Mouse (Mus musculus) heart, embryonic 16.5 days (tissue): ENCODE measurements around the gene Zfp277. TPM values are rescaled to one million over a fixed set of nuclear protein-coding genes. Genes with fewer than 3 reads are reported as not detected.

Experiments used
- ATAC-seq: fragments of 200-750 bp; cut with Nextera tagmentation; replicated peaks from 2 replicates; pipeline ENCODE4 v1.8.0; 2017; ENCODE audit warnings: moderate number of reproducible peaks; ENCODE audit not compliant: insufficient read depth, low FRiP score; ENCODE audit errors: extremely low read depth
- H3K27ac ChIP-seq: fragments of 300-500 bp; sonication (generic); 2 replicates; pipeline ENCODE4 v1.5.1; 2014; ENCODE audit warnings: mild to moderate bottlenecking, low read length, control low read depth, moderate library complexity
- H3K27me3 ChIP-seq: fragments of 300-500 bp; sonication (generic); 2 replicates; pipeline ENCODE4 v1.6.1; 2014; ENCODE audit warnings: low read length, mixed read lengths; ENCODE audit not compliant: control insufficient read depth, insufficient read depth
- H3K36me3 ChIP-seq: fragments of 300-500 bp; sonication (generic); 2 replicates; pipeline ENCODE4 v1.6.1; 2014; ENCODE audit not compliant: control insufficient read depth, insufficient read depth
- H3K4me1 ChIP-seq: fragments of 300-500 bp; sonication (generic); 2 replicates; pipeline ENCODE4 v1.6.1; 2014; ENCODE audit warnings: low read length, mixed read lengths; ENCODE audit not compliant: control insufficient read depth, insufficient read depth
- H3K4me2 ChIP-seq: fragments of 300-500 bp; sonication (generic); 2 replicates; pipeline ENCODE4 v1.6.1; 2014; ENCODE audit warnings: low read depth, mild to moderate bottlenecking, control low read depth, low read length
- H3K4me3 ChIP-seq: fragments of 300-500 bp; sonication (generic); 2 replicates; pipeline ENCODE4 v1.5.1; 2014; ENCODE audit warnings: mild to moderate bottlenecking, control low read depth, low read length
- H3K9ac ChIP-seq: fragments of 300-500 bp; sonication (generic); 2 replicates; pipeline ENCODE4 v1.6.1; 2014; ENCODE audit warnings: low read length, control low read depth
- H3K9me3 ChIP-seq: fragments of 300-500 bp; sonication (generic); replicated peaks from 2 replicates; pipeline ENCODE4 v1.6.1; 2016; ENCODE audit warnings: low read length; ENCODE audit not compliant: control insufficient read depth
- WGBS: fragments of 180-500 bp; shearing (Covaris S2); extraction: QIAGEN DNeasy Blood & Tissue Kit; methylation state at CpG from one replicate; pipeline ENCODE4 v1.1.7; 2014; 5-methylcytosine and 5-hydroxymethylcytosine counted together
- polyA plus RNA-seq: library from polyadenylated mRNA; unstranded; fragments of >200 nt; fragmentation: Nextera tagmentation; extraction: Ambion mirVana; gene quantifications from 2 replicates; pipeline ENCODE4 v1.2.1, GENCODE M21; 2015

The Zfp277 gene
- polyA plus RNA-seq = 28.0 and 28.4 TPM in 2 replicates

DNA sequence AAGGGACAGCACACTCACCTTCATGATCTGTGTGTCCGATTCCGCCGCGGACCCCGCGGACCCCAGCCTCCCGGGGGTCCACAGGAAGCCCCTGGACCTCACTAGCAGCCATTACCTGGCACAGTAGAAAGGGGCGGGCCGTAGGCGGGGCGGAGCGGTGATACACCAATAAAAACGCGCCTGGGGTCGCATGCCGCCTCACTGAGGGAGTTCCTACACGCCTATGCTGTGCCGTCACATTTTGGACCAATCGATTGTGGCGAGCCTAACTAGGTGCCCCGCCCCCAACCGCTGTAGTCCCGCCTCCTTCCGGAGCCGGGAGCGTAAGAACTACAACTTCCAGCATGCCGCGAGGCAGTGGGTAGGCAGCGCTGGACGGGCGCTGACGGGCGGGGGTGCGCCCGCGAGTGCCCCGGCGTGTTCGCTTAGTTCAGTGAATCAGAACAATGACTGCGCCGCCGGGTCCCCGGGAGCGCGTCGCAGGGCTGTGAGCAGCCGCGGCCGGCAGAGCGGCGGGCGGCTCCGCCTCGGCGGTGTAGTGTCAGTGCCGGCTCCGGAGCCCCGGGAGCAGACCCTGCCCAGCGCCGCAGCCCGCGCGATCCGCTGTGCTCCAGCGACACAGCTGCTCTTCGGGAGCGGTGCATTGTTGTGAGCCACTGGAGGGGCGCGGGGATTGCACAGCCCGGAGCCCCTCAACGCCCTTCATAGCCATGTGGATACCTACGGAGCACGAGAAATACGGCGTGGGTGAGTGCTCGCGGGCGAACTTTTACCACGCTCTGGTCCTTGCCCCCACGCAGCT lies at the start of gene Zfp277, which contains the start of gene Dock4:
TSS of gene Zfp277 (minus strand) at position 255 of the 802 bp plus-strand sequence.
TSS of gene Dock4 (plus strand) at position 305 of the 802 bp plus-strand sequence.
- peak within 1 kb of the TSS; percentile 97 for H3K4me2 ChIP-seq
- H3K27me3 ChIP-seq = no peaks in the 10 kb centered on the region
- H3K9me3 ChIP-seq = no peaks in the 10 kb centered on the region
- H3K36me3 ChIP-seq = no peaks in the 10 kb centered on the region
- H3K4me3 ChIP-seq = peak within 1 kb of the TSS; percentile 82
- H3K4me1 ChIP-seq = peaks cover 18% of the 10 kb centered on the region
- WGBS = under 1% methylated on average over 80 of the region's 80 CpGs
- peak within 1 kb of the TSS; percentile 90 for H3K9ac ChIP-seq
- H3K27ac ChIP-seq = peak within 1 kb of the TSS; percentile 82
- ATAC-seq = peak; percentile 98

DNA sequence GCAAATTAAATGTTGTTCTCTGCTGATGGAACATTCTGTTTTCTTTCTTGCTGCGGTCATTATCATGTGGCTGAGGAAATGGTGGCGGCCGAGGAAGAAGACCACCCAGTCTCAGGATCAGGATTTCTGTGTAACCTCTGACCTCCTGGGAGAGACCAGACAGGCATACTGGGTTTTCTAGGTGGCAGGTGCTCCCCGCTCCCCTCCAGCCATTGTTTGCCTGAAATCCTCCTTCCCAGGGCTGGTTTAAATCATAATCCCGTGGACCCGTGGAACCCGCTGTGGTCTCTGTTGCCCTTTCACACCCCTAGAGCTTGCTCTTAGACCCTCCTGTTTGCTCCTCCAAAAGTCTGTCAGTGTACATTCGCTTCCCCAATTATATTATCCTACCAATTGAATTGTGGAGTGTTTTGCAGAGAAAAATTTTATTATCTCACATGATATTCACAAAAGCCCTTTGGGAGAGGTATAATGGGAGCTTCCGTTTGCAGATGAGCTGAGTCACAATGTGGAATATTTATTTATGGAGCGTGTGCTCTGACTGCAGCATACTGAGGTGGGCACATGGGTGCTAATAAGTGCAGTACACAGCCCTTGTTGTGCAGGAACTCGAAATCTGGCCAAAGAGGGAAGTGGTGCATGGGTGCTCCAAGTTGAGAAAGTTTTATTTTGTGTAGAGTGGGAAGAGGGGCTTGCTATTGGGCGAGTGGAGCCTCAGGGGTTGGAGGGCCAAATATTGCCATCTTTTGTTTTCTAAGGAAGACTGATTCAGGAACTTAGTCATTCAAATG lies 40.5 kb upstream of the Zfp277 start:
- H3K36me3 ChIP-seq = no peaks in the 10 kb centered on the region
- no peak overlapping the region for H3K27ac ChIP-seq
- no peak overlapping the region for H3K4me3 ChIP-seq
- H3K9me3 ChIP-seq = no peaks in the 10 kb centered on the region
- H3K4me2 ChIP-seq = no peak overlapping the region
- H3K9ac ChIP-seq = no peak overlapping the region
- ATAC-seq = no peak
- peaks cover 7% of the 10 kb centered on the region for H3K4me1 ChIP-seq
- 75% methylated on average over 12 of the region's 12 CpGs for WGBS
- H3K27me3 ChIP-seq = no peaks in the 10 kb centered on the region

DNA sequence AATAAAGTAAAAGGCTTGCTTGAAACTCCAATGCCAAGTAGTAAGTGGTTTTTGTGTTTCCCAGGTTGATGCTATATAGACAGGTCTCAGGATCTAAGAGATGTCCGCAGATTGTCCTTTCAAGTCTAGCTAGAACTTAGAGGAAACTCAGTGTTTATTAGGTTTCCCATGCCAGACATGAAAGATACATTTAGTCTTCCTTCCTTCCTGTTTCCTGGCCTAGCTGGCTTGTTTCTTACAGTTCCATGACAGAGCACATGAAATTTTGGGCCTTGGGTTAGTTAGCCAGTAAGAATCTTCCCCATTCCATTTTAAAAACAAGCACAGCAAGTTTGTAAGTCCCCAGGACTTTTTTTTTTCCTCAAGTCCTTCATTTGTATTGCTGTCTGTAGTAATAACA lies 39.5 kb upstream of the Zfp277 start:
- no peaks in the 10 kb centered on the region for H3K36me3 ChIP-seq
- 0 out of 2 replicates have a peak overlapping the region, but pooled peaks have one; percentile 10 for H3K27ac ChIP-seq
- peaks cover 7% of the 10 kb centered on the region for H3K4me1 ChIP-seq
- WGBS = 75% methylated on average over 1 of the region's 1 CpGs
- no peak overlapping the region for H3K4me2 ChIP-seq
- no peak for ATAC-seq
- no peaks in the 10 kb centered on the region for H3K9me3 ChIP-seq
- no peaks in the 10 kb centered on the region for H3K27me3 ChIP-seq
- H3K9ac ChIP-seq = no peak overlapping the region
- H3K4me3 ChIP-seq = no peak overlapping the region

DNA sequence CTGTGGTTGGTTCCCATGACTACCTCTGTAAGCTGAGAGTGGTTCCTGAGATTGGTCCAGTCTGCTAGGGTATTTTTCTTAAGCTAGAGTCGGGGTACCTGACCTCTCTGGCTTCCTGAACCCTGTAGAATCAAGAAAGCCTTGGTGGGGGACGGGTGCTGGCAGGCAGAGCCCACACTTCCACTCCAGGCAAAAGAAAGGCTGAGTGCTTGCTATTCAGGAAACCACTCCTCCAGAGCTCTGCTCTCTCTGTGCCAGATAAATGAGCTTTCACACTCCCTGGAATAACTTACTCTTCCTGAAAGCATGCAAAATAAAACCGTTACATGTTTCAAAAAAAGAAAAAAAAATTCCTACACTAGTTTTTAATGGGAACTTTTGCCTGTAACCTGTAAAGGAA lies 38.5 kb upstream of the Zfp277 start:
- Histone ChIP-seq H3K27me3 (no peaks in the 10 kb centered on the region), H3K9me3 (no peaks in the 10 kb centered on the region), H3K9ac (no peak overlapping the region), H3K4me1 (peaks cover 7% of the 10 kb centered on the region), H3K4me2 (0 out of 2 replicates have a peak overlapping the region, but pooled peaks have one; percentile 23), H3K36me3 (no peaks in the 10 kb centered on the region), H3K4me3 (no peak overlapping the region), H3K27ac (peak overlapping the region; percentile 12)
- peak; percentile 55; the same call in 1 of the 2 replicates for ATAC-seq
- whole genome bisulfite sequencing = 23% methylated on average over 3 of the region's 3 CpGs

DNA sequence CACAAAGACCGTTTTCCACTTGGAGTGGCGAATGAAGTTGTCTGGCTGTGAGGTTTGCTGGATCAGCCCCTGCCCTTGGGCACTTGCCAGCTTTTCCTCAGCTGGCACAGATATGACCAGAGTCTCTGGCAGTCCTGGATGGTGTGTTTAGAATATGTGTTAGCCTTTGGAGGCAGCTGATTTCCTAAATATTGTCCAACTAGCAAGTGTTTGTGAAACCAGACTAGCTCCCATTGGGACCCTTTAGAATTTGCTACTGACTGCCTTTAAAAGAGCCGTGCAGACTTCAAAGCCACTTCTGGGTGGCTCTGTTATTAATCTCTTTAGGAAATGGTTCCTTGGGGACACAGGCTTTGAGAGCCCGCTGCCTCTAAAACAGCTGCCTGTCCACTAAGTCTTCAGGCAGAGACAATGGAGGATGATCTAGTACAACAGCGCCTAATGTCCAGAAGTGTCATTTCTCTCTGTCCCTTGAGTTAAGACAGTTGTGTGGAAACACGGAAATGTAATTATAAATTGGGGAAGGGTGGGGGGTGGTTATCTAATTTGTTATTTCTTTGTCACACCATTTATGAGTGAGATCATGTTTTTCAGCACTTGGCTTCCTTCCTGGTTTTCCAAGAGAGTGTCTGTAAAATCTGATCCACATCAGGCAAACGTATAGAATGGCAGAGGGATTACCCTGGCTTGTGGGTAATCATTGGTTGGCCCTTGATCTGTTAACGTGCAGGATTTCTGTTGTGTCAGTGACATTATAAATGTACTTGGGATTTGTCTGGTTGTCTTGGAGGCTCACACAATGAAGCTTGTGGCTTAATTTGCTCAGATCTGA lies 32.1 kb upstream of the Zfp277 start:
- Histone ChIP-seq H3K27ac (peak overlapping the region; percentile 46; the same call in 1 of the 2 replicates), H3K4me2 (no peak overlapping the region)
- peak; percentile 37; the same call in 1 of the 2 replicates for ATAC-seq

DNA sequence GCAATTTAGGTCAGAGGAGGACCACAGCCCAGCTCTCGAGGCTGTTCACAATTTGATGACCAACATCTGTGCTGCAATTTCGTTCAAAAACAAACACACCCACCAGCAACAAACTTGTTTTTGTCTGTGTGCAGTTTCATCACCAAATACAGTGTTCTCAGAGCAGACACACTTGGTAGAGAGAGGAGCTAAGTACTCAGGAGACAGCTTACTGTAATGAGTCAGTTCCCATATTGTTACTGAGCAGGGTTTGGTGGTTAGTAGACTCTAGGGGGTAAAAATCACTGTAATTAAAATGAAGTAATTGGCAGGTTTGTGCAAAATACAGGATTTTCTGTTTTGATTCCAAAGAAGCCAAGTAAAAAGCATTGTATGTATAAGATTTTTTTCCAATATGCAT lies 28.0 kb upstream of the Zfp277 start:
- Histone ChIP-seq H3K4me3 (no peak overlapping the region), H3K36me3 (no peaks in the 10 kb centered on the region), H3K9me3 (no peaks in the 10 kb centered on the region), H3K9ac (no peak overlapping the region), H3K4me2 (no peak overlapping the region), H3K27ac (no peak overlapping the region), H3K27me3 (no peaks in the 10 kb centered on the region), H3K4me1 (peaks cover 35% of the 10 kb centered on the region)
- WGBS = 54% methylated on average over 2 of the region's 2 CpGs
- ATAC-seq = no peak

More for the DNA sequence above, 32.1 kb upstream of the Zfp277 start:
- Histone ChIP-seq H3K27me3 (no peaks in the 10 kb centered on the region), H3K36me3 (no peaks in the 10 kb centered on the region), H3K4me1 (peaks cover 19% of the 10 kb centered on the region), H3K4me3 (no peak overlapping the region), H3K9ac (no peak overlapping the region), H3K9me3 (no peaks in the 10 kb centered on the region)
- WGBS = 44% methylated on average over 8 of the region's 8 CpGs

DNA sequence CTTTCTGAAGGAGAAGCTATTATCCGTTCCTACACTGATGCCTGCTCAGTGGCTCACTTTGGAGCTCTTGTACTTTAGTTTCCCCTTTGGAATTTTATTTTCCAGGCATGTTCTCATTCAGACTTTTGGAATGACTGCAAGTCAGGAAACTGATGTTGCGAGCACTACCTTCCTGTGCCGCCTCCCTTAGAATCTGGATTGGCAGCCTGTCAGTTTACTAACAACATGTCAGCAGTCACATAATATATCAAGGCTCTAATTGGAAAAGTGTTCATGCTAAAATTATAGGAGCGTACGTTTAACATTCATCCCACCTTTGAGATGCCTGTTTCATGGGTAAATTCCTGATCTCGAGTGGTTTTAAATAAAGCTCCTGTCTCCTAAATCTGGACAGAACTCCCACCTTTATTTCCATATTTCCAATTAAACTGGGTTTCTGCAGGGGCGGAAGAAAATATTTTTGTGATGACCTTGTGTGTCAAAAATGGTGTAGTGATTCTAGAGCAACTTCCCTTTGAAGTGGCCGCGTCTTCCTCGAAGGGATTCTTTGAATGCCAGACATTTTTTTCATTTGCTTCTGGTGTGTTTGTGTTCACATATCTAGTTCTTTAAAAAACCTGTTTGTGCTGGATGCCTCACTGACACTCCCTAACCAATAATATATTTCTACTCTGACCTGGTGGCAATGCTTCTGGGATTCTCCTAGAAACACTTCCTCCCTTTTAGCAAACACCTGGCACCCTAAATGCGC lies 26.1 kb upstream of the Zfp277 start:
- H3K27me3 ChIP-seq = no peaks in the 10 kb centered on the region
- peak overlapping the region; percentile 26 for H3K4me3 ChIP-seq
- H3K27ac ChIP-seq = peak overlapping the region; percentile 75
- peaks cover 29% of the 10 kb centered on the region for H3K4me1 ChIP-seq
- peak; percentile 23; the same call in 1 of the 2 replicates for ATAC-seq
- 18% methylated on average over 11 of the region's 11 CpGs for whole genome bisulfite sequencing
- H3K9me3 ChIP-seq = no peaks in the 10 kb centered on the region
- peak overlapping the region; percentile 3 for H3K9ac ChIP-seq
- H3K36me3 ChIP-seq = no peaks in the 10 kb centered on the region
- peak overlapping the region; percentile 56 for H3K4me2 ChIP-seq

DNA sequence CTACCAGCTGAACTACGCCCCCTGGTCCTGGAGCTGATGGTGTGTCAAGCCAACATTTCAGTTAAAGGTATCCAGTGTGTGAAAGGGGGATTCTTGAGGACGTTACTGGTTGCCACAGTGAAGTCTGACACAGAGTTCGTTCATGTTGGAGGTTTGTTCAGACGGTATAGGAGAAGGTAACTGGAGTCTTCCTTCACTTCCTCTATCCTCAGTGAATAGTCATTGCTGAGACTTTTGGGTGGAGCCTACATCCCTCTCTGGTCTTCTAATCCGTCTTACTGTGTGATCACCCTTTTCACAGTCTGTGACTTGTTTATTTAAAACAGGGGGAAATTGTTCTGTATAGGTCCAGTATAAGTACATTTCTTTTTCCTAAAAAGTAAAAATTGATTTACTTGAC lies 23.3 kb upstream of the Zfp277 start:
- Histone ChIP-seq H3K9me3 (no peaks in the 10 kb centered on the region), H3K9ac (no peak overlapping the region), H3K27me3 (no peaks in the 10 kb centered on the region), H3K36me3 (no peaks in the 10 kb centered on the region), H3K4me2 (no peak overlapping the region), H3K27ac (no peak overlapping the region), H3K4me1 (peaks cover 37% of the 10 kb centered on the region), H3K4me3 (no peak overlapping the region)
- no peak for ATAC-seq
- 74% methylated on average over 5 of the region's 5 CpGs for WGBS
